In genomic region chr7:132693561-132693960, GRCm38 (mm10) we compare ENCODE assay signal across 13 mouse cellular contexts.
"Had no signal": no experiment of that assay in that cellular context is flagged by ENCODE, and none has a peak within 500 bp of the region (broad histone marks: within the 10 kb centered on the region; RNA-seq: fewer than 3 reads in every experiment).

No protein-coding gene starts in this region.

- ATAC-seq: intestine, embryonic 15.5 days; liver, postnatal 0 days; midbrain, embryonic 16.5 days had no signal

- H3K9ac ChIP-seq: intestine, embryonic 15.5 days; limb, embryonic 15.5 days; liver, embryonic 13.5 days; liver, postnatal 0 days; lung, embryonic 15.5 days; midbrain, embryonic 12.5 days had no signal

- H3K4me1 ChIP-seq: intestine, embryonic 15.5 days had no signal

- H3K4me3 ChIP-seq: intestine, embryonic 15.5 days; limb, embryonic 15.5 days; liver, embryonic 13.5 days; lung, embryonic 15.5 days; midbrain, embryonic 12.5 days had no signal

- H3K27ac ChIP-seq: intestine, embryonic 15.5 days; limb, embryonic 15.5 days; liver, embryonic 13.5 days; lung, embryonic 15.5 days; midbrain, embryonic 12.5 days had no signal

- H3K9me3 ChIP-seq: intestine, embryonic 15.5 days; limb, embryonic 15.5 days; liver, embryonic 13.5 days; lung, embryonic 15.5 days; midbrain, embryonic 12.5 days had no signal

- DNase-seq: layer of hippocampus, adult 9-11 months; layer of hippocampus, postnatal 36 days; liver, embryonic 13.5 days; liver, postnatal 0 days; lung, postnatal 14 days; right cerebral cortex, adult 18-20 months; thymus, adult 18-20 months; thymus, postnatal 14 days had no signal

- H3K27me3 ChIP-seq: intestine, embryonic 15.5 days; limb, embryonic 15.5 days; liver, embryonic 13.5 days; lung, embryonic 15.5 days; midbrain, embryonic 12.5 days had no signal

- H3K36me3 ChIP-seq: intestine, embryonic 15.5 days; limb, embryonic 15.5 days; liver, embryonic 13.5 days; lung, embryonic 15.5 days; midbrain, embryonic 12.5 days had no signal

- H3K4me2 ChIP-seq: intestine, embryonic 15.5 days; limb, embryonic 15.5 days; liver, embryonic 13.5 days; lung, embryonic 15.5 days; midbrain, embryonic 12.5 days had no signal
